Mouse (Mus musculus) spleen, adult 2 months (tissue): ENCODE measurements around the gene Ccdc82. TPM values are rescaled to one million over a fixed set of nuclear protein-coding genes. Genes with fewer than 3 reads are reported as not detected.

ENCODE experiments used
- DNase-seq, 2 experiments: peaks; one replicate each; pipeline versions ENCODE4 v3.0.0 to v3.0.0-alpha.2; 2012 to 2021; ENCODE audit warnings: low spot score in 2 of 2, low read depth in 1 of 2
- H3K27ac ChIP-seq: fragments of 200-500 bp; 2 replicates; pipeline ENCODE4 v1.5.1; 2012; ENCODE audit warnings: low read length, inconsistent platforms; ENCODE audit not compliant: insufficient read depth
- H3K27me3 ChIP-seq: fragments of 200-500 bp; 2 replicates; pipeline ENCODE4 v1.6.1; 2012; ENCODE audit warnings: mild to moderate bottlenecking, moderate library complexity, low read length, inconsistent platforms; ENCODE audit not compliant: control insufficient read depth, insufficient read depth
- H3K36me3 ChIP-seq: fragments of 200-500 bp; 2 replicates; pipeline ENCODE4 v1.6.1; 2012; ENCODE audit warnings: mild to moderate bottlenecking, low read length, inconsistent platforms; ENCODE audit not compliant: control insufficient read depth, insufficient read depth
- H3K4me1 ChIP-seq: fragments of 200-500 bp; 2 replicates; pipeline ENCODE4 v1.6.1; 2011; ENCODE audit warnings: inconsistent platforms; ENCODE audit not compliant: control insufficient read depth, insufficient read depth, insufficient read length
- H3K4me3 ChIP-seq: fragments of 200-500 bp; 2 replicates; pipeline ENCODE4 v1.5.1; 2011; ENCODE audit warnings: mild to moderate bottlenecking, inconsistent platforms; ENCODE audit not compliant: insufficient read depth, insufficient read length; ENCODE audit errors: extremely low read depth
- CTCF ChIP-seq: fragments of 200-500 bp; IDR thresholded peaks from 2 replicates; pipeline ENCODE4 v1.5.1; 2011; ENCODE audit warnings: mild to moderate bottlenecking, inconsistent platforms; ENCODE audit not compliant: insufficient read depth, insufficient read length, insufficient replicate concordance; ENCODE audit errors: extremely low read depth
- POLR2A ChIP-seq: fragments of 200-500 bp; IDR thresholded peaks from 2 replicates; pipeline ENCODE4 v1.6.1; 2011; ENCODE audit warnings: low read depth, low read length, inconsistent platforms
- WGBS: fragments of 180-500 bp; shearing (Covaris S2); methylation state at CpG from one replicate; pipeline ENCODE4 v1.1.7; 2018; 5-methylcytosine and 5-hydroxymethylcytosine counted together
- polyA plus RNA-seq: library from polyadenylated mRNA; depleted of rRNA; stranded (reverse); fragments of >200 nt; gene quantifications from 2 replicates; pipeline ENCODE4 v1.2.3, GENCODE M21; 2012; rRNA removed

The Ccdc82 gene
- polyA plus RNA-seq, 1 experiment: 8.3 TPM

DNA sequence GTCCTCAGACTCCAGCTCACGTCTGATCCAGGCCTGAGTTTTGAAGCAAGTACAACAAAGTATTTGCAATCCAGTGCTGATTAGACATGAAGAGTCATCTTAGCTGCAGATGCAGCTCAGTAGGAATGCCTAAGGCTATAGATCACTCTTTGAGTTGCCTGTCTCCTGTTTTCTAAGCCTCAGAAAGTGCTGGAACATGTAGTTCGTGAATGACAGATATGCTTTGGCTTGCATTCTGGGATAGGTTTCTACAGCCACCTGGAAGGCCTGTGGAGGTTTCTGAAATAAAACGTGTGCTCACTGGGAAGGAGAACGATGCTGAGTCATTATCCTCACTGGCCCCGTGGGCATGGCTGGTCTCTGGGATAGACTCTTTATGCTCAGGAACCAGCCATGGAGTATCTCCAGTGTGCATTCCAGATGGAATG lies 67.8 kb downstream of the Ccdc82 start:
- no peaks in the 10 kb centered on the region; the same call in 1 of the 2 replicates for H3K36me3 ChIP-seq
- 82% methylated on average over 5 of the region's 5 CpGs for WGBS

DNA sequence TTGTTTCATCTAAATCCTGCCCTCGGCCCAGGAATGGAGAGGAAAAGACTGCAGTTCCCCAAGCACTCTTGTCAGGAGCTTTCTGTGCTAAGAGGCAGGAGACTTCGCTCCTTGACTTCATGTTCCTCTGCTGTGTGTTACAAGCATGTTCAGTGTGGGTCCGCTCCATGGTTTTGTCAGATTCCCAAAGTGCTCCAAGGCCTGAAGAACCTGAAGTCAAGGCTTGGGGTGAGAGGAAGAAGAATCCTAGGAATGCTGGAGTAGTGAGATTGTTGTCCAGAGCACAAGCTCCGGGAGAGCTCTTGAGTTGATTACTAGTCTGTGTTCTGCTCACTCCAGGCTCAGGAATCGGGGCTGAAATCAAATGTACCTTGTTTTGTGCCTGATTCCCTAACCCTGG lies 68.6 kb downstream of the Ccdc82 start:
- WGBS: 87% methylated on average over 5 of the region's 5 CpGs
- no peaks in the 10 kb centered on the region; the same call in 1 of the 2 replicates for H3K4me1 ChIP-seq
- TF ChIP-seq CTCF: no peak
- no peak for TF ChIP-seq POLR2A
- H3K4me3 ChIP-seq: no peak overlapping the region
- no peak for DNase-seq
- H3K27ac ChIP-seq: no peak overlapping the region
- no peaks in the 10 kb centered on the region for H3K27me3 ChIP-seq
- H3K36me3 ChIP-seq: no peaks in the 10 kb centered on the region; the same call in 1 of the 2 replicates

More for the DNA sequence above, 67.8 kb downstream of the Ccdc82 start:
- no peak overlapping the region for H3K27ac ChIP-seq
- H3K4me1 ChIP-seq: no peaks in the 10 kb centered on the region; the same call in 1 of the 2 replicates
- TF ChIP-seq CTCF: no peak
- no peak for TF ChIP-seq POLR2A
- H3K4me3 ChIP-seq: no peak overlapping the region
- H3K27me3 ChIP-seq: no peaks in the 10 kb centered on the region
- no peak for DNase-seq

- Histone ChIP-seq H3K36me3 (no peaks in the 10 kb centered on the region; the same call in 1 of the 2 replicates), H3K27ac (no peak overlapping the region), H3K27me3 (no peaks in the 10 kb centered on the region), H3K4me3 (no peak overlapping the region), H3K4me1 (peaks cover 27% of the 10 kb centered on the region; the same call in 1 of the 2 replicates)
- DNase-seq: no peak
- TF ChIP-seq POLR2A (no peak), CTCF (no peak)
- WGBS: 82% methylated on average over 2 of the region's 2 CpGs
These were observed 72.8 kb downstream of the Ccdc82 start for GRCm38 (mm10) chr9:13319566-13319965.

DNA sequence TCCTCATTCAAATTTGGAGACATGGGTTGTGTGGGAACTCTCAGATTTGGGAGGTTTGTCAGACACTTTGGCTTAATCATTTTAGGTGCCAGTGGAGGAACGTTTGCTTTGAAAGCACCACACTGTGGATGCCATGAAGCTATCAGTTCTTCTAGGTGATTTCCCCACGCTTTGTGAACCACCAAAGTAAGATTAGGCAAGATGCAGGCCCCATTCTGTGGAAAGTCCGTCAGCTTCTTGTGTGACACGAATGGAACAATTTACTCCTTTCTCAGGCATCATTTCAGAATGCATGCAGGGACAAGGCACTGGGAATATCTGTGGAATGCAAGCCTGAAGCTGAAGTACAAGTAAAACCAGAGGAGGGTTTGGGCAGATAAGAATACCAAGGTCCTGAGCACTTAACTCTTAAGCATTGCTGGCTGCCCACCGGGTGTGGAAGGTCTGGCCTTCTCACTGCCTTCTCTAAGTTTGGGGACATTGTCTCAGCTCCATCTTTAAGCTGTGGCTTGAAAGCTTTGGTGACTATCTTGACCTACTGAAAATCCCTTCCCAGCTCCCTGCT lies 74.1 kb downstream of the Ccdc82 start:
- peaks cover 27% of the 10 kb centered on the region; the same call in 1 of the 2 replicates for H3K4me1 ChIP-seq
- no peak for TF ChIP-seq CTCF
- no peak for TF ChIP-seq POLR2A
- no peaks in the 10 kb centered on the region for H3K27me3 ChIP-seq
- 66% methylated on average over 5 of the region's 5 CpGs for WGBS
- no peak overlapping the region for H3K4me3 ChIP-seq
- DNase-seq: no peak
- H3K27ac ChIP-seq: no peak overlapping the region
- no peaks in the 10 kb centered on the region; the same call in 1 of the 2 replicates for H3K36me3 ChIP-seq

DNA sequence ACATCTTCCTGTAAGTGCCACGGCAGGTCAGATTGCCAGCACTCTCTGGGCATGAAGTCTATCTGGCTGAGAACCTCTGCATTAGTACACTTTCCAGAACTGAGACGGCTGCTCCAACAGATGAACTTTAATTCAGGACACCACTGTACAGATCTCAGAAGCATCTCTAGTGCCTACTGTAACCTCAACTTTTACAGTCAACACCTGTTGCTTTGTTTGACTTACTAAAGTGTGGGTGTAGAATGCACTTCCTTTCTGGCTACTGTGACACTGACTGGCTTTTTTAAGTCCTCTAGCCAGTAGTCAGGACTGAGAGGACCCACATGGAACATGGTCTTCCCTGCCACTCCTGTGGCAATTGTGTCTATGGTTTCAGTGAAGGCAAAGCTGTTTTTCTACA lies 76.3 kb downstream of the Ccdc82 start:
- H3K4me1 ChIP-seq: peaks cover 27% of the 10 kb centered on the region; the same call in 1 of the 2 replicates
- DNase-seq: no peak
- H3K27me3 ChIP-seq: no peaks in the 10 kb centered on the region
- H3K27ac ChIP-seq: peak overlapping the region; percentile 74
- no peaks in the 10 kb centered on the region for H3K36me3 ChIP-seq
- WGBS: 19% methylated on average over 2 of the region's 2 CpGs
- TF ChIP-seq POLR2A (no peak), CTCF (no peak)
- H3K4me3 ChIP-seq: no peak overlapping the region

- no peaks in the 10 kb centered on the region for H3K27me3 ChIP-seq
- 0% methylated on average over 1 of the region's 1 CpGs for WGBS
- no peak overlapping the region for H3K4me3 ChIP-seq
- H3K27ac ChIP-seq: peak overlapping the region; percentile 74
- peaks cover 27% of the 10 kb centered on the region; the same call in 1 of the 2 replicates for H3K4me1 ChIP-seq
- DNase-seq: peak in 1 of 2 experiments; percentile 36
- no peak for TF ChIP-seq POLR2A
- TF ChIP-seq CTCF: no peak
- H3K36me3 ChIP-seq: no peaks in the 10 kb centered on the region
These were observed 76.9 kb downstream of the Ccdc82 start for GRCm38 (mm10) chr9:13323612-13324011.

Other genes starting within 250 kb of the Ccdc82 start
- gene Jrkl, start 1.1 kb upstream of the Ccdc82 start, polyA plus RNA-seq: 0.22 and 0.30 TPM in 2 replicates
- 9.4 and 10.9 TPM in 2 replicates for gene Maml2, start 51.0 kb downstream of the Ccdc82 start, polyA plus RNA-seq
- not detected in 2 replicates for gene Gm17571, start 199.8 kb downstream of the Ccdc82 start, polyA plus RNA-seq